Mouse (Mus musculus) stomach, postnatal 0 days (tissue): Measurements from ENCODE around the gene Gpr108.

ENCODE experiments used
- CTCF ChIP-seq: IDR thresholded peaks from 2 replicates; pipeline ENCODE4 v1.5.1; 2016; ENCODE audit warnings: antibody characterized with exemption, low read depth, mild to moderate bottlenecking, moderate library complexity
- EP300 ChIP-seq: optimal IDR thresholded peaks from 2 replicates; pipeline ENCODE3; 2016; ENCODE audit warnings: antibody characterized with exemption

DNA sequence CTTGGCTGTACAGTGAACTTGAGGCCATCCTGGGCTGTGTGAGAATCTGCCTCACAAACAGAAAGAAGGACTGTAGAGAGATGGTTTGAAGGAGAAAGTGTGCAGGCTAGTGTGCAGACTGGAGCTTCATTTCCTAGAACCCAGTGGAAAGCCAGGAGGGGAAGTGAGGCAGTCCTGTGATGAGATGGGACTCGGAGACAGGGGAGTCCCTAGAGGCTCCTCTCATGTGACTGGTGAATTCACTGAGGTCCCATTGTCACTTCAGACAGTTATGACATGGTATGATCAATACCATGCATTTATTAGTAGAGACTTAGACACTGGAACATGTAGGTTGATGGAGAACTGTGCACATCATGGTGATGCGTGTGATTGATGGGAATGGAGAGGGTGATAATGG lies 44.1 kb upstream of the Gpr108 start:
- no peak for TF ChIP-seq CTCF
- no peak for TF ChIP-seq EP300
